Mouse (Mus musculus): ENCODE data around the gene Dynlrb2. TPM values are rescaled to one million over a fixed set of nuclear protein-coding genes. Genes with fewer than 3 reads are reported as not detected.

Dynlrb2 gene
- polyA plus RNA-seq, 2 experiments = 0.25 TPM; not detected in 1

- ATAC-seq (ENCODE audit: low FRiP score, low read depth) (no peak), DNase-seq (ENCODE audit: low spot score) (no peak)
- H3K27me3 ChIP-seq (ENCODE audit: control insufficient read depth, insufficient read depth, low read length) = no peaks in the 10 kb centered on the region
- H3K27ac ChIP-seq (replicated peaks; ENCODE audit: low read depth, low read length) = no peak overlapping the region
- no peaks in the 10 kb centered on the region for H3K36me3 ChIP-seq (ENCODE audit: control insufficient read depth, insufficient read depth, low read length)
- H3K4me3 ChIP-seq (replicated peaks; ENCODE audit: low read length) = no peak overlapping the region
- H3K9ac ChIP-seq (ENCODE audit: low read depth, low read length, severe bottlenecking) = no peak overlapping the region
- no peak for TF ChIP-seq POLR2A (IDR thresholded peaks at IDR 0.05; ENCODE audit: borderline replicate concordance, extremely low read depth, insufficient read depth, insufficient read length)
- no peak overlapping the region for H3K4me2 ChIP-seq (replicated peaks; ENCODE audit: low read depth, low read length, severe bottlenecking)
- WGBS = 87% methylated on average over 3 of the region's 3 CpGs
- H3K4me1 ChIP-seq (ENCODE audit: control insufficient read depth, insufficient read depth, low read length) = no peaks in the 10 kb centered on the region
- H3K9me3 ChIP-seq (ENCODE audit: control insufficient read depth, low read length) = no peaks in the 10 kb centered on the region
Observed at GRCm38 (mm10) chr8:116552778-116553177, 48.0 kb downstream of the Dynlrb2 start.

Other genes starting within 250 kb of the Dynlrb2 start
- gene Cdyl2, start 228.0 kb downstream of the Dynlrb2 start, polyA plus RNA-seq (2012; rRNA removed) = 3.1 and 3.6 TPM in 2 replicates
- gene Cdyl2, start 228.0 kb downstream of the Dynlrb2 start, polyA plus RNA-seq (2014; fragmentation: Nextera tagmentation; extraction: Ambion mirVana) = 8.7 and 11.0 TPM in 2 replicates